Mouse (Mus musculus) neural tube, embryonic 14.5 days (tissue): Measurements from ENCODE around the gene Rad9b. TPM values are rescaled to one million over a fixed set of nuclear protein-coding genes. Genes with fewer than 3 reads are reported as not detected.

Source experiments
- polyA plus RNA-seq: library from polyadenylated mRNA; unstranded; fragments of >200 nt; fragmentation: Nextera tagmentation; extraction: Ambion mirVana; gene quantifications from 2 replicates; pipeline ENCODE4 v1.2.1, GENCODE M21; 2014

Gene Rad9b
- polyA plus RNA-seq, 1 experiment from 2014 or later = 24.7 TPM

Other genes starting within 250 kb of the Rad9b start
- 0.13 TPM in 1 of 2 replicates, not detected in the other for gene Ccdc63, start 213.4 kb downstream of the Rad9b start, polyA plus RNA-seq
- gene Ppp1cc, start 196.0 kb downstream of the Rad9b start, polyA plus RNA-seq = 198 and 202 TPM in 2 replicates
- gene Hvcn1, start 147.4 kb downstream of the Rad9b start, polyA plus RNA-seq = 0.72 and 0.84 TPM in 2 replicates
- gene Tctn1, start 89.8 kb downstream of the Rad9b start, polyA plus RNA-seq = 5.5 and 7.1 TPM in 2 replicates
- gene Pptc7, start 69.9 kb downstream of the Rad9b start, polyA plus RNA-seq = 9.2 and 9.9 TPM in 2 replicates
- 325 and 347 TPM in 2 replicates for gene Vps29, start 136 bp upstream of the Rad9b start, polyA plus RNA-seq
- 44.7 and 48.2 TPM in 2 replicates for gene Gpn3, start 17.6 kb upstream of the Rad9b start, polyA plus RNA-seq
- gene Fam216a, start 18.1 kb upstream of the Rad9b start, polyA plus RNA-seq = 146 and 158 TPM in 2 replicates
- 46.6 and 81.6 TPM in 2 replicates for gene Arpc3, start 37.6 kb upstream of the Rad9b start, polyA plus RNA-seq
- 30.1 and 33.4 TPM in 2 replicates for gene Anapc7, start 67.5 kb upstream of the Rad9b start, polyA plus RNA-seq
- 76.3 and 78.4 TPM in 2 replicates for gene Atp2a2, start 148.0 kb upstream of the Rad9b start, polyA plus RNA-seq